Mouse (Mus musculus) myocyte (in vitro differentiated cells): Measurements from ENCODE around the gene Fat3.

Experiments used
- E2F4 ChIP-seq: IDR thresholded peaks from one replicate; pipeline ENCODE4 v1.6.1; 2011; ENCODE audit warnings: mild to moderate bottlenecking, control low read depth, moderate library complexity; ENCODE audit not compliant: insufficient read depth
- MAX ChIP-seq: IDR thresholded peaks from one replicate; pipeline ENCODE4 v1.6.1; 2011; ENCODE audit warnings: low read depth, mild to moderate bottlenecking, control low read depth
- MYOD1 ChIP-seq, 3 experiments: IDR thresholded peaks; one replicate each; pipeline ENCODE4 v1.6.1; 2011; ENCODE audit warnings: control low read depth in 2 of 3, low read depth in 2 of 3, mild to moderate bottlenecking in 2 of 3, moderate library complexity in 1 of 3; ENCODE audit not compliant: insufficient read length in 2 of 3, control insufficient read depth in 1 of 3
- POLR2A ChIP-seq: IDR thresholded peaks from one replicate; pipeline ENCODE4 v1.6.1; 2011; ENCODE audit warnings: low read depth, mild to moderate bottlenecking, control low read depth, moderate library complexity; ENCODE audit not compliant: insufficient read length
- POLR2AphosphoS2 ChIP-seq: IDR thresholded peaks from one replicate; pipeline ENCODE4 v1.6.1; 2011; ENCODE audit warnings: low read depth, control low read depth; ENCODE audit not compliant: insufficient read length

- TF ChIP-seq POLR2A: no peak
- TF ChIP-seq MAX: no peak
- no peak for TF ChIP-seq E2F4
- TF ChIP-seq POLR2AphosphoS2: no peak
- TF ChIP-seq MYOD1 (IDR thresholded peaks at IDR 0.05; ENCODE audit: control insufficient read depth in 1 of 3, insufficient read length in 2 of 3, low read depth in 2 of 3): no peak
Measured at GRCm38 (mm10) chr9:16212163-16212562, 288.9 kb downstream of the Fat3 start.
